ENCODE assay signal across 24 mouse cellular contexts in the genomic region with DNA sequence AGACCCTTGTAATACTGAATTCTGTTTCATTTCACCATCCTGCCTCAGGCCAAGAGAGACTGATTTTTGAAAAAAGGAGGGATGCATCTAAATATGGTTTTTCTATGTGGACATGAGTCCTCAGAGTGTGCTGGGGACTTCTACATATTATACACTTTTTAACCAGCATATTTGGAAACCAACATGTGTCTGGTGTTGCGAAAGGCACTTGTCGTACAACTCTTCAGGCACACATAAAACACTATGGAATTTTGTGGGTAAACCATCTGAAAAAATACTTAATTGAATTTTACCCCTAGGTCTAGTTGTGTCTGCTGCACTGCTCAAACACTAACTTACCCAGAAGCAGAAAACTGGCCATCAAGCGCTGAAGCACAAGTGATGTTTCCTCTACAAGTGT.
DNase-seq lines count a peak whose midpoint lies in the region; ATAC-seq and TF ChIP-seq lines count a peak whose summit lies in the region.
"Had no signal": no experiment of that assay in that cellular context is flagged by ENCODE, and none has a peak within 500 bp of the region (broad histone marks: within the 10 kb centered on the region; RNA-seq: fewer than 3 reads in every experiment).

No protein-coding gene starts in this region.

- ATAC-seq in liver, postnatal 0 days, result no peak
- ATAC-seq: CD4-positive, CD25-positive, alpha-beta regulatory T cell, adult 4 months; forebrain, embryonic 13.5 days; forebrain, embryonic 15.5 days; forebrain, postnatal 0 days had no signal

- peak overlapping the region; percentile 1 for H3K4me2 ChIP-seq in myocyte (ENCODE audit: low read depth)
- no peak overlapping the region for H3K4me2 ChIP-seq in liver, postnatal 0 days (ENCODE audit: low read depth, low read length)
- H3K4me2 ChIP-seq: embryonic facial prominence, embryonic 13.5 days; embryonic facial prominence, embryonic 15.5 days; forebrain, embryonic 13.5 days; forebrain, embryonic 15.5 days had no signal

- no peaks in the 10 kb centered on the region for H3K36me3 ChIP-seq in myocyte (ENCODE audit: control insufficient read depth, insufficient read depth)
- H3K36me3 ChIP-seq in liver, postnatal 0 days (replicated peaks; ENCODE audit: insufficient read depth, low read length), result no peaks in the 10 kb centered on the region
- H3K36me3 ChIP-seq: embryonic facial prominence, embryonic 13.5 days; embryonic facial prominence, embryonic 15.5 days; forebrain, embryonic 15.5 days; G1E had no signal

- peaks cover 10% of the 10 kb centered on the region for H3K79me2 ChIP-seq in myocyte (ENCODE audit: control insufficient read depth, insufficient read depth)

- WGBS in liver, postnatal 0 days (ENCODE audit: insufficient replicate concordance), result 77% methylated on average over 3 of the region's 3 CpGs

- TF ChIP-seq EP300 in liver, postnatal 0 days (IDR thresholded peaks at IDR 0.05; ENCODE audit: low read depth), result no peak

- H3K9me3 ChIP-seq in liver, postnatal 0 days (ENCODE audit: low read length), result no peaks in the 10 kb centered on the region
- H3K9me3 ChIP-seq: embryonic facial prominence, embryonic 13.5 days; embryonic facial prominence, embryonic 15.5 days; forebrain, embryonic 13.5 days; forebrain, embryonic 15.5 days had no signal

- H3K4me1 ChIP-seq in liver, postnatal 0 days (ENCODE audit: insufficient read depth), result no peaks in the 10 kb centered on the region
- H3K4me1 ChIP-seq: embryonic facial prominence, embryonic 15.5 days; forebrain, embryonic 15.5 days had no signal

- peak; percentile 45 for DNase-seq in heart, adult 11 months
- DNase-seq in heart, adult 8-10 months (ENCODE audit: low spot score), result no peak
- DNase-seq in NIH3T3 (ENCODE audit: low read depth), result peak; percentile 59
- DNase-seq in frontal cortex, postnatal 36 days (ENCODE audit: low spot score in 2 of 2), result no peak
- DNase-seq in liver, postnatal 0 days, result no peak
- DNase-seq: adrenal gland, adult 2 months; adrenal gland, postnatal 10 days; adrenal gland, postnatal 25 days; cerebellum, adult 11 months; cerebellum, adult 18-20 months; cerebellum, adult 8-10 months; cerebellum, adult 9-11 months; cerebellum, postnatal 14 days; cerebellum, postnatal 36 days; embryo, embryonic 11 days; forebrain, postnatal 0 days had no signal

- H3ac ChIP-seq in myocyte (ENCODE audit: control insufficient read depth, insufficient read length), result no peak overlapping the region

- H3K27me3 ChIP-seq in myocyte (ENCODE audit: control insufficient read depth, insufficient read depth, insufficient read length), result no peaks in the 10 kb centered on the region
- no peaks in the 10 kb centered on the region for H3K27me3 ChIP-seq in liver, postnatal 0 days (ENCODE audit: insufficient read depth, low read length)
- H3K27me3 ChIP-seq: CH12.LX; embryonic facial prominence, embryonic 13.5 days; embryonic facial prominence, embryonic 15.5 days; forebrain, embryonic 13.5 days; forebrain, embryonic 15.5 days had no signal

- no peak for TF ChIP-seq POLR2A in myocyte (IDR thresholded peaks at IDR 0.05; ENCODE audit: insufficient read length, low read depth)

- TF ChIP-seq CTCF in liver, postnatal 0 days (IDR thresholded peaks at IDR 0.05; ENCODE audit: low read depth), result no peak

- H3K4me3 ChIP-seq in myocyte, result no peak overlapping the region
- H3K4me3 ChIP-seq in liver, postnatal 0 days (ENCODE audit: low read depth, low read length), result no peak overlapping the region
- H3K4me3 ChIP-seq: embryonic facial prominence, embryonic 13.5 days; embryonic facial prominence, embryonic 15.5 days; forebrain, embryonic 13.5 days; forebrain, embryonic 15.5 days had no signal

- H3K9ac ChIP-seq in liver, postnatal 0 days (replicated peaks), result no peak overlapping the region
- H3K9ac ChIP-seq: embryonic facial prominence, embryonic 13.5 days; embryonic facial prominence, embryonic 15.5 days; forebrain, embryonic 13.5 days; forebrain, embryonic 15.5 days; forebrain, postnatal 0 days had no signal

- H3K27ac ChIP-seq in liver, postnatal 0 days (ENCODE audit: low read depth), result no peak overlapping the region
- H3K27ac ChIP-seq: embryonic facial prominence, embryonic 13.5 days; embryonic facial prominence, embryonic 15.5 days; forebrain, embryonic 13.5 days; forebrain, embryonic 15.5 days had no signal

TF ChIP-seq in myocyte, 11 proteins besides CTCF, POLR2A, EP300 and RAD21:
- peak; percentile 64; the same call in 1 of the 2 replicates for TF ChIP-seq CEBPB (IDR thresholded peaks at IDR 0.05; ENCODE audit: insufficient read depth, poor library complexity, severe bottlenecking)
- no peak for TF ChIP-seq SRF (IDR thresholded peaks at IDR 0.05; ENCODE audit: control insufficient read depth, insufficient read length, low read depth)

Comparison
In these comparisons a context has a peak if more than half of its experiments do, and no peak if none do; other contexts are left out.
1. DNase-seq: peak in heart, adult 11 months (single experiment) and NIH3T3 (single experiment); none in heart, adult 8-10 months (single experiment), frontal cortex, postnatal 36 days (0 of 2) and liver, postnatal 0 days (single experiment).